Mouse (Mus musculus) thymus, adult 2 months (tissue): ENCODE data around the gene Gm49342.

Source experiments
- CTCF ChIP-seq: fragments of 200-500 bp; IDR thresholded peaks from 2 replicates; pipeline ENCODE4 v1.5.1; 2012; ENCODE audit warnings: mild to moderate bottlenecking, control low read depth, low read length, moderate library complexity, borderline replicate concordance; ENCODE audit not compliant: control insufficient read depth, poor library complexity, insufficient read depth; ENCODE audit errors: extremely low read depth
- POLR2A ChIP-seq: fragments of 200-500 bp; IDR thresholded peaks from 2 replicates; pipeline ENCODE4 v1.6.1; 2012; ENCODE audit warnings: mild to moderate bottlenecking, low read length, control low read depth, moderate library complexity; ENCODE audit not compliant: control insufficient read depth, poor library complexity, insufficient read depth; ENCODE audit errors: extremely low read depth

DNA sequence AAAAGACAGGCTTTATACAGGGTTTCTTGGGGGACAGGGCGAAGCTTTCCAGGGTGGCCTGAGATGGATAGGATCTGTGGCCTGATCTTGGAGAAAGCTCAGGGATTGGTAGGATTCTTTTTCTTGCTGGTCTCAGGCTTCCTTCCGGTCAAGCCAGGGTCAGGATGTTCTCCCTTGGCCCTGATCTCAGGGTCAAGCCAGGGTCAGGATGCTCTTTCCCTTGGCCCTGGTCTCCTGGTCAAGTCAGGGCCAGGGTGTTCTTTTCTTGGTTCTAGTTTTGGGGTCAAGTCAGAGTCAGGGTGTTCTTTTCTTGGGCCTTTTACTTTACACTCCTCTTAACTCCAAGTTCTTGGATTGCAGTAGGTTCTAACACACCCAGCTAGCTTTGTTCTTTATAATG, 43.4 kb downstream of the Gm49342 start:
- TF ChIP-seq CTCF (no peak), POLR2A (no peak)
